Mouse (Mus musculus) limb, embryonic 14.5 days (tissue): ENCODE measurements around the gene Kpna6. TPM values are rescaled to one million over a fixed set of nuclear protein-coding genes. Genes with fewer than 3 reads are reported as not detected.
A peak's percentile ranks its signal among the peaks of the same experiment; 100 is the strongest.

Experiments
- ATAC-seq: fragments of 200-750 bp; cut with Nextera tagmentation; 2 replicates; pipeline ENCODE4 v1.8.0; 2017; ENCODE audit warnings: low read depth, moderate number of reproducible peaks, moderate TSS enrichment; ENCODE audit not compliant: low FRiP score
- DNase-seq: peaks from one replicate; pipeline ENCODE4 v3.0.0-alpha.2; 2015; ENCODE audit warnings: low spot score
- H3K27ac ChIP-seq: fragments of 300-500 bp; sonication (generic); replicated peaks from 2 replicates; pipeline ENCODE4 v1.5.1; 2014; ENCODE audit warnings: low read depth, mild to moderate bottlenecking, low read length, moderate library complexity, mixed read lengths
- H3K27me3 ChIP-seq: fragments of 300-500 bp; sonication (generic); 2 replicates; pipeline ENCODE4 v1.6.1; 2014; ENCODE audit warnings: low read length, mixed read lengths; ENCODE audit not compliant: control insufficient read depth, insufficient read depth
- H3K36me3 ChIP-seq: fragments of 300-500 bp; sonication (generic); 2 replicates; pipeline ENCODE4 v1.6.1; 2014; ENCODE audit warnings: mild to moderate bottlenecking, low read length, moderate library complexity, mixed read lengths; ENCODE audit not compliant: control insufficient read depth, insufficient read depth
- H3K4me1 ChIP-seq: fragments of 300-500 bp; sonication (generic); 2 replicates; pipeline ENCODE4 v1.6.1; 2014; ENCODE audit warnings: antibody characterized with exemption, low read length, mixed read lengths; ENCODE audit not compliant: control insufficient read depth, insufficient read depth
- H3K4me2 ChIP-seq: fragments of 300-500 bp; sonication (generic); replicated peaks from 2 replicates; pipeline ENCODE4 v1.6.1; 2014; ENCODE audit warnings: low read depth, mild to moderate bottlenecking, low read length, moderate library complexity; ENCODE audit not compliant: severe bottlenecking
- H3K4me3 ChIP-seq: fragments of 300-500 bp; sonication (generic); replicated peaks from 2 replicates; pipeline ENCODE4 v1.5.1; 2014; ENCODE audit warnings: low read length
- H3K9ac ChIP-seq: fragments of 300-500 bp; sonication (generic); 2 replicates; pipeline ENCODE4 v1.6.1; 2014; ENCODE audit warnings: mild to moderate bottlenecking, low read depth, low read length, moderate library complexity; ENCODE audit not compliant: severe bottlenecking
- H3K9me3 ChIP-seq: fragments of 300-500 bp; sonication (generic); 2 replicates; pipeline ENCODE4 v1.6.1; 2016; ENCODE audit warnings: low read length; ENCODE audit not compliant: control insufficient read depth
- POLR2A ChIP-seq: fragments of 200-500 bp; IDR thresholded peaks from 2 replicates; pipeline ENCODE4 v1.8.0; 2012; ENCODE audit warnings: inconsistent platforms, mild to moderate bottlenecking, moderate library complexity, borderline replicate concordance; ENCODE audit not compliant: insufficient read depth, insufficient read length; ENCODE audit errors: extremely low read depth
- WGBS: fragments of 180-500 bp; shearing (Covaris S2); extraction: QIAGEN DNeasy Blood & Tissue Kit; methylation state at CpG from one replicate; pipeline ENCODE4 v1.1.7; 2014; 5-methylcytosine and 5-hydroxymethylcytosine counted together
- polyA plus RNA-seq, 2 experiments: library from polyadenylated mRNA; depleted of rRNA in 1 of 2; stranded (reverse) in 1 of 2; unstranded in 1 of 2; fragments of >200 nt; fragmentation: Nextera tagmentation in 1 of 2; extraction: Ambion mirVana in 1 of 2; gene quantifications; 2 replicates each; pipeline versions ENCODE4 v1.2.1 to v1.2.3; 2012 to 2014

Gene Kpna6
- polyA plus RNA-seq, 2 experiments = 14.6 to 35.2 TPM

- Histone ChIP-seq H3K36me3 (peaks cover 4% of the 10 kb centered on the region), H3K27me3 (no peaks in the 10 kb centered on the region), H3K27ac (no peak overlapping the region), H3K9me3 (no peaks in the 10 kb centered on the region), H3K4me3 (no peak overlapping the region), H3K4me2 (no peak overlapping the region; the same call in 1 of the 2 replicates), H3K4me1 (peaks cover 26% of the 10 kb centered on the region), H3K9ac (no peak overlapping the region)
- WGBS = 72% methylated on average over 8 of the region's 8 CpGs
- DNase-seq (no peak), ATAC-seq (no peak)
- no peak for TF ChIP-seq POLR2A
Measured at GRCm38 (mm10) chr4:129621283-129621841, 51.2 kb downstream of the Kpna6 start.

GRCm38 (mm10) chr4:129620419-129621282, 51.9 kb downstream of the Kpna6 start:
- Histone ChIP-seq H3K27me3 (no peaks in the 10 kb centered on the region), H3K36me3 (peaks cover 7% of the 10 kb centered on the region), H3K9ac (no peak overlapping the region), H3K27ac (no peak overlapping the region), H3K4me2 (no peak overlapping the region; the same call in 1 of the 2 replicates), H3K4me1 (peaks cover 25% of the 10 kb centered on the region), H3K9me3 (no peaks in the 10 kb centered on the region), H3K4me3 (no peak overlapping the region)
- ATAC-seq (no peak), DNase-seq (no peak)
- 86% methylated on average over 11 of the region's 11 CpGs for WGBS
- TF ChIP-seq POLR2A = no peak

GRCm38 (mm10) chr4:129618786-129619691, 53.5 kb downstream of the Kpna6 start, which contains the start of gene Iqcc:
TSS of gene Iqcc (minus strand) at chr4:129619099.
- TF ChIP-seq POLR2A = peak; percentile 91; the same call in 1 of the 2 replicates
- 4% methylated on average over 42 of the region's 44 CpGs for WGBS
- Histone ChIP-seq H3K27me3 (no peaks in the 10 kb centered on the region), H3K9ac (peak within 1 kb of the TSS; percentile 77), H3K9me3 (no peaks in the 10 kb centered on the region), H3K4me2 (peak within 1 kb of the TSS; percentile 87), H3K4me3 (peak within 1 kb of the TSS; percentile 69), H3K27ac (peak within 1 kb of the TSS; percentile 83), H3K36me3 (peaks cover 8% of the 10 kb centered on the region), H3K4me1 (peaks cover 14% of the 10 kb centered on the region)
- ATAC-seq (peak; percentile 90), DNase-seq (peak; percentile 92)

GRCm38 (mm10) chr4:129618031-129618430, 54.5 kb downstream of the Kpna6 start:
- ATAC-seq (no peak), DNase-seq (no peak)
- no peak for TF ChIP-seq POLR2A
- Histone ChIP-seq H3K36me3 (peaks cover 8% of the 10 kb centered on the region), H3K9ac (peak overlapping the region; percentile 77; the same call in 1 of the 2 replicates), H3K4me1 (peaks cover 14% of the 10 kb centered on the region), H3K9me3 (no peaks in the 10 kb centered on the region), H3K27me3 (no peaks in the 10 kb centered on the region), H3K4me2 (peak overlapping the region; percentile 87), H3K4me3 (peak overlapping the region; percentile 69), H3K27ac (no peak overlapping the region)
- WGBS = 94% methylated on average over 5 of the region's 5 CpGs
